Mouse (Mus musculus) MEL (cell line): Measurements from ENCODE around the gene Slc25a44. TPM values are rescaled to one million over a fixed set of nuclear protein-coding genes. Genes with fewer than 3 reads are reported as not detected.

Source experiments
- DNase-seq: peaks from one replicate; pipeline ENCODE4 v3.0.0; 2011; ENCODE audit warnings: low read depth, low spot score
- H3K27ac ChIP-seq: 2 replicates; pipeline ENCODE4 v1.5.1; 2012; ENCODE audit warnings: low read depth, mild to moderate bottlenecking, control low read depth, low read length, moderate library complexity; ENCODE audit not compliant: control insufficient read depth
- H3K27me3 ChIP-seq, 2 experiments: fragments of 150-350 bp in 1 of 2; sonication (generic) in 1 of 2; 2 replicates each; pipeline ENCODE4 v1.6.1; 2012; ENCODE audit warnings: low read length in 2 of 2, mild to moderate bottlenecking in 2 of 2, improper control_type of control experiment in 1 of 2, moderate library complexity in 1 of 2; ENCODE audit not compliant: insufficient read depth in 2 of 2, control insufficient read depth in 1 of 2
- H3K36me3 ChIP-seq, 2 experiments: 2 replicates each; pipeline ENCODE4 v1.6.1; 2012 to 2014; ENCODE audit warnings: low read length in 2 of 2, improper control_type of control experiment in 1 of 2, inconsistent platforms in 1 of 2, mild to moderate bottlenecking in 1 of 2; ENCODE audit not compliant: insufficient read depth in 2 of 2, control insufficient read depth in 1 of 2
- H3K4me1 ChIP-seq, 2 experiments: fragments of 150-350 bp in 1 of 2; sonication (generic) in 1 of 2; 2 replicates each; pipeline ENCODE4 v1.6.1; 2012; ENCODE audit warnings: low read length in 2 of 2, improper control_type of control experiment in 1 of 2, mild to moderate bottlenecking in 1 of 2; ENCODE audit not compliant: insufficient read depth in 2 of 2, control insufficient read depth in 1 of 2
- H3K4me3 ChIP-seq, 2 experiments: fragments of 150-350 bp in 1 of 2; sonication (generic) in 1 of 2; 2 replicates each; pipeline ENCODE4 v1.5.1; 2012; ENCODE audit warnings: low read depth in 2 of 2, low read length in 2 of 2, mild to moderate bottlenecking in 2 of 2, moderate library complexity in 2 of 2, control low read depth in 1 of 2, improper control_type of control experiment in 1 of 2; ENCODE audit not compliant: control insufficient read depth in 1 of 2, insufficient read depth in 1 of 2
- H3K79me2 ChIP-seq: 2 replicates; pipeline ENCODE4 v1.6.1; 2012; ENCODE audit warnings: mild to moderate bottlenecking, low read length, moderate library complexity; ENCODE audit not compliant: control insufficient read depth, poor library complexity, insufficient read depth
- H3K9ac ChIP-seq: 2 replicates; pipeline ENCODE4 v1.6.1; 2012; ENCODE audit warnings: low read depth, mild to moderate bottlenecking, control low read depth, low read length, moderate library complexity; ENCODE audit not compliant: control insufficient read depth, poor library complexity, severe bottlenecking
- H3K9me3 ChIP-seq: fragments of 150-350 bp; sonication (generic); replicated peaks from 2 replicates; pipeline ENCODE4 v1.6.1; 2012; ENCODE audit warnings: mild to moderate bottlenecking, low read length, improper control_type of control experiment, moderate library complexity; ENCODE audit not compliant: insufficient read depth
- CHD2 ChIP-seq: IDR thresholded peaks from 2 replicates; pipeline ENCODE4 v1.6.1; 2011; ENCODE audit warnings: low read length, improper control_type of control experiment
- ETS1 ChIP-seq: IDR thresholded peaks from 2 replicates; pipeline ENCODE4 v1.6.1; 2012; ENCODE audit warnings: low read depth, mild to moderate bottlenecking, inconsistent platforms, low read length, improper control_type of control experiment, moderate library complexity
- GATA1 ChIP-seq: IDR thresholded peaks from 2 replicates; pipeline ENCODE4 v1.6.1; 2011; ENCODE audit warnings: low read depth, low read length, improper control_type of control experiment
- JUND ChIP-seq: IDR thresholded peaks from 2 replicates; pipeline ENCODE4 v1.6.1; 2011; ENCODE audit warnings: low read depth, mild to moderate bottlenecking, improper control_type of control experiment, low read length
- MAFK ChIP-seq: IDR thresholded peaks from 2 replicates; pipeline ENCODE4 v1.6.1; 2011; ENCODE audit warnings: low read depth, mild to moderate bottlenecking, low read length, improper control_type of control experiment, borderline replicate concordance
- MAX ChIP-seq: IDR thresholded peaks from 2 replicates; pipeline ENCODE4 v1.6.1; 2011; ENCODE audit warnings: low read length, improper control_type of control experiment
- MAZ ChIP-seq: IDR thresholded peaks from 2 replicates; pipeline ENCODE4 v1.6.1; 2012; ENCODE audit warnings: low read depth, mild to moderate bottlenecking, inconsistent platforms, low read length, improper control_type of control experiment
- MXI1 ChIP-seq: IDR thresholded peaks from 2 replicates; pipeline ENCODE4 v1.6.1; 2011; ENCODE audit warnings: mild to moderate bottlenecking, low read depth, low read length, improper control_type of control experiment
- NELFE ChIP-seq: IDR thresholded peaks from 2 replicates; pipeline ENCODE4 v1.6.1; 2011; ENCODE audit warnings: low read depth, low read length, improper control_type of control experiment
- NRF1 ChIP-seq: IDR thresholded peaks from 2 replicates; pipeline ENCODE4 v1.6.1; 2014; ENCODE audit warnings: low read depth, mild to moderate bottlenecking, inconsistent platforms, low read length, improper control_type of control experiment, moderate library complexity; ENCODE audit not compliant: poor library complexity, insufficient read depth, severe bottlenecking
- POLR2AphosphoS2 ChIP-seq: IDR thresholded peaks from 2 replicates; pipeline ENCODE4 v1.6.1; 2011; ENCODE audit warnings: low read length, improper control_type of control experiment
- POLR2AphosphoS5 ChIP-seq: IDR thresholded peaks from 2 replicates; pipeline ENCODE4 v1.6.1; 2012; ENCODE audit warnings: low read depth, borderline replicate concordance, mild to moderate bottlenecking, inconsistent platforms, low read length, moderate library complexity, mixed read lengths
- RCOR1 ChIP-seq: IDR thresholded peaks from 2 replicates; pipeline ENCODE4 v1.6.1; 2012; ENCODE audit warnings: low read depth, mild to moderate bottlenecking, inconsistent platforms, low read length, improper control_type of control experiment
- SMC3 ChIP-seq: IDR thresholded peaks from 2 replicates; pipeline ENCODE4 v1.6.1; 2011; ENCODE audit warnings: low read depth, low read length, improper control_type of control experiment
- TBP ChIP-seq: IDR thresholded peaks from 2 replicates; pipeline ENCODE4 v1.8.0; 2011; ENCODE audit warnings: low read depth, low read length, improper control_type of control experiment
- UBTF ChIP-seq: IDR thresholded peaks from 2 replicates; pipeline ENCODE4 v1.6.1; 2012; ENCODE audit warnings: low read depth, mild to moderate bottlenecking, inconsistent platforms, low read length, improper control_type of control experiment, moderate library complexity, borderline replicate concordance; ENCODE audit not compliant: insufficient read depth
- USF2 ChIP-seq, 2 experiments: IDR thresholded peaks; 2 replicates each; pipeline ENCODE4 v1.6.1; 2011 to 2012; ENCODE audit warnings: improper control_type of control experiment in 2 of 2, low read length in 2 of 2, borderline replicate concordance in 1 of 2, inconsistent platforms in 1 of 2, low read depth in 1 of 2, mild to moderate bottlenecking in 1 of 2; ENCODE audit not compliant: insufficient read depth in 1 of 2
- ZMIZ1 ChIP-seq: IDR thresholded peaks from 2 replicates; pipeline ENCODE4 v1.6.1; 2012; ENCODE audit warnings: low read depth, mild to moderate bottlenecking, inconsistent platforms, low read length, improper control_type of control experiment, moderate library complexity
- polyA plus RNA-seq, 2 experiments: library from polyadenylated mRNA; stranded (reverse) in 1 of 2; unstranded in 1 of 2; fragments of >175 nt in 1 of 2; fragments of >200 nt in 1 of 2; gene quantifications; 2 replicates each; pipeline versions ENCODE4 v1.2.1 to v1.2.4; 2012; ENCODE audit warnings: low replicate concordance in 2 of 2, low read depth in 1 of 2; ENCODE audit not compliant: insufficient read length in 2 of 2, insufficient read depth in 1 of 2, missing spikeins in 1 of 2
- total RNA-seq: library from RNA; depleted of rRNA; stranded (reverse); fragments of 300-350 nt; gene quantifications from 2 replicates; pipeline ENCODE4 v1.2.3, GENCODE M21; 2012

The Slc25a44 gene
- total and polyA plus RNA-seq, 3 experiments = 30.5 to 34.6 TPM; not detected in 1

DNA sequence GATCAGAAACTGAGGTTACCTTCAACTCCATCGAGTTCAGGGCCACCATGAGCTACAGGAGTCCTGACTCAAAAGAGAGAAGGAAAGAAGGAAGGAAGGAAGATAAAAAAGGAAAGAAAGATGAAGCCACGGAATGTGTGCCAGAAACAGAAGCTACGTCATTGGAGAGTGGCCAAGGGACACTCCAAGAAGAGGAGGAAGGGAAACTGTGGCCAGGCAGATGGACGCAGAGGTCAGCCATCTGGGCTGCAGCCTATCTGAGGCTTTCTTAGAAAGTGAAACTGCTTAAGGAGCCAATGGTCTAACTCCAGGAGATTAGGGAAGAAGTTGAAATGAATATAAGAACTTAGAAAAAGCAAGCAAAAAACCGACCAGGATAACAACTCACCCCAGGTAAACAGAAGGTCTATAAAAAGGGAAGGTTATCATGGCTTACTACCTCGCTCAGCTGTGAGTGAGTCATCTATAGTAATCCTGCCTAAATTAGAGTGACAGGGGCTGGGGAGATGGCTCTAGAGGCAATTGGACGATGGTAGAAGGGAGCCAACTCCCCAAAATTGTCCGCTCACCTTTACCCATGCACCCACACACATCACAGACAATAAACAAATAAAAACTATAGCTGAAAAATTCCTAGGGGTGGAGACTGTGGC lies 21.7 kb upstream of the Slc25a44 start:
- Histone ChIP-seq H3K27me3 (no peaks in the 10 kb centered on the region), H3K9ac (no peak overlapping the region), H3K9me3 (no peaks in the 10 kb centered on the region), H3K36me3 (peaks cover 0 to 3% of the 10 kb centered on the region in 2 experiments; a peak in 1 of 4 replicates), H3K4me1 (peaks cover 4 to 10% of the 10 kb centered on the region in 2 experiments; a peak in 3 of 4 replicates), H3K79me2 (no peaks in the 10 kb centered on the region), H3K27ac (no peak overlapping the region), H3K4me3 (no peak overlapping the region)
- DNase-seq = no peak
- no peak for TF ChIP-seq SMC3
- peak; percentile 63; the same call in 1 of the 2 replicates for TF ChIP-seq JUND
- no peak for TF ChIP-seq MXI1
- TF ChIP-seq ETS1 = peak; percentile 50
- no peak for TF ChIP-seq TBP
- no peak for TF ChIP-seq POLR2AphosphoS5
- TF ChIP-seq CHD2 = no peak
- TF ChIP-seq, all 39 proteins: peak for 2

DNA sequence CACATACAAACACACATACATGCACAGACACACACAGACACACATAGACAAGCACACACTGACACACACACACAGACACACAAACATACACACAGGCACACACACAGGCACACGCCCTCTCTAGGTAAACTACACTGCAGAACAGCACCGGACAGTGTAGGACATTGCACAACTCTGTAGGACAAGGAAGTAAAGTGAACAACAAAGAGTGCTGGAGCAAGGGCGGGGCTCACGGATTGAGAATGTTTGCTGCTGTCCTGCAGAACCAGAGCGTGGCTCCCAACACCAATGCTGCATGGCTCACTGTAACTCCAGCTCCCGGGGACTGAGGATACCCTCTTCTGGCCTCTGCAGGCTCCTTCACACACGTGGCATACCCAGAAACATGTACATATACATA lies 17.9 kb upstream of the Slc25a44 start:
- H3K9me3 ChIP-seq = no peaks in the 10 kb centered on the region
- peaks cover 4 to 8% of the 10 kb centered on the region in 2 experiments; a peak in 3 of 4 replicates for H3K4me1 ChIP-seq
- TF ChIP-seq NRF1 (no peak), SMC3 (no peak), POLR2AphosphoS2 (no peak), RCOR1 (no peak), UBTF (no peak), TBP (no peak), MAX (no peak), MAFK (no peak), GATA1 (no peak), CHD2 (no peak), USF2 (IDR thresholded peaks at IDR 0.05; ENCODE audit: borderline replicate concordance in 1 of 2, insufficient read depth in 1 of 2, low read depth in 1 of 2, low read length in 2 of 2) (no peak), ZMIZ1 (no peak), MAZ (no peak), ETS1 (no peak), NELFE (no peak), JUND (no peak)
- H3K27me3 ChIP-seq = no peaks in the 10 kb centered on the region
- no peak for DNase-seq
- no peak overlapping the region for H3K27ac ChIP-seq
- H3K36me3 ChIP-seq = peaks cover 0 to 3% of the 10 kb centered on the region in 2 experiments; a peak in 1 of 4 replicates
- no peak overlapping the region for H3K9ac ChIP-seq
- H3K79me2 ChIP-seq = no peaks in the 10 kb centered on the region
- H3K4me3 ChIP-seq = no peak overlapping the region
